Mouse (Mus musculus): ENCODE data around the gene Entpd2. TPM values are rescaled to one million over a fixed set of nuclear protein-coding genes. Genes with fewer than 3 reads are reported as not detected.
A peak's percentile ranks its signal among the peaks of the same experiment; 100 is the strongest.

Entpd2 gene
- polyA plus RNA-seq (2015; fragmentation: Nextera tagmentation; extraction: Ambion mirVana): 6.7 and 7.4 TPM in 2 replicates

DNA sequence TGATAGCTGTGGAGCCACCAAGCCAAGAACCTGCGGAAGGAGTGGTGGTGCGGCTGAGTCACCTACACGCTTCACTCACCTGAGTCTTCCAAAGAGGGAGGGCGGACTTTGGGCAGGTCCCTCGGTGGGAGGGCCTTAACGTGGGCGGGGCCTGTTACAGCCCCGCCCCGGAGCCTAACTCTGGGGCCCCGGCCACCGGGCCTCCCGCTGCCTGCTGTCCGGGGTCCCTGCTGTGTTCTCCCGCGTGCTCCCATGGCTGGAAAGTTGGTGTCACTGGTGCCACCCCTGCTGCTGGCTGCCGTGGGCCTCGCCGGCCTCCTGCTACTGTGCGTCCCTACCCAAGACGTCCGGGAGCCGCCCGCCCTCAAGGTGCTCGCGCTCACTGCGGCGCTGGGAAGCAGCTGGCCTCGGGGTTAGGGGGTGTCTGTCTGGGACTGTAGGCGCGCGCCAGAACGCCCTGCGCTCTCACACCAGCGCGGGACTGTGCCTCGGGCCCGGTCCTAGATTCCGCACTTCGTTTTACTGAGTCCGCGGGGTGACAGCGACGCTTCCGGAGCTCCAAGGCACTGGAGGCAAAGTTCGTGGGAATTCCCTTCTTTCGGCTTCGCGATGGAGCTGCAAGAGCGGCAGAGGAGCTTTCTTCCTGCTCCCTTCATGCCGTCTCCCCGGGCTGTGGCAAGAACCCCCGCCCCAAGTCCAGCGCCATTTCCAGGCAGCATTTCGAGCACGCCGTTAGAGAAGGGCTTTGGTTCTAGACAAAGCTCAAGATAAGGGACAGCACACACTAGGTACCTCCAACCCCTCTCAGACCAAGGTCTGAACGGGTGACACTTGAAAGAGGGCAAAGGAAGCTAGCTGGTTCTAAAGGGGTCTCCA, at the start of gene Entpd2:
Gene Entpd2, plus strand, starts transcription at position 154 of the 876 bp plus-strand sequence.
- Histone ChIP-seq H3K36me3 (ENCODE audit: control insufficient read depth, insufficient read depth, low read length) (no peaks in the 10 kb centered on the region), H3K27me3 (replicated peaks; ENCODE audit: control insufficient read depth, insufficient read depth, low read length) (peaks cover 44% of the 10 kb centered on the region), H3K4me1 (ENCODE audit: control insufficient read depth, insufficient read depth, low read depth, low read length) (peaks cover 22% of the 10 kb centered on the region), H3K27ac (ENCODE audit: low read depth, low read length) (peak within 1 kb of the TSS; percentile 30; the same call in 1 of the 2 replicates), H3K9me3 (ENCODE audit: control insufficient read depth, low read length) (no peaks in the 10 kb centered on the region), H3K4me2 (ENCODE audit: low read length) (peak within 1 kb of the TSS; percentile 73), H3K4me3 (ENCODE audit: low read length) (peak within 1 kb of the TSS; percentile 41), H3K9ac (ENCODE audit: low read depth, low read length) (peak within 1 kb of the TSS; percentile 54)
- no peak; the same call in 1 of the 2 replicates for ATAC-seq
- WGBS: 1% methylated on average over 55 of the region's 57 CpGs

DNA sequence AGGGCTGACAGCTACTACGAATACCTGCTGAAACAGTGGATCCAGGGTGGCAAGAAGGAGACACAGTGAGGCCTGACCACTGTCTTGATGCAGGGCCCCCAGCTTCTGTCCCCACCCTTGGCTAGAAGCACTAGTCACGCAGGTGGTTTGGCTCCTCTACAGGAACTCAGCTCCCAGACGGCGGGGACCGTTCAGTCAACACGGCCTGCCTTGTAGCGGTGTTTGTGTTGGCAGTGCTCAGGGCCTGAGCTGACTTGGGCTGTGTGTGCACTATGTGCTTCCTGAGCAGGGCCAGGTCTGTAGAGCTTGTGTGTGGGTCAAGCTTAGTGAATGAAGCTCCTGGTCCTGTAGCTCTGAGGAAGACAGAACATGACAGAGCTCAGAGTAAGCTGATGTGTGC, 47.5 kb upstream of the Entpd2 start:
- peaks cover 54% of the 10 kb centered on the region for H3K36me3 ChIP-seq (ENCODE audit: control insufficient read depth, insufficient read depth, low read length)
- WGBS: 90% methylated on average over 7 of the region's 7 CpGs
- no peak overlapping the region for H3K4me2 ChIP-seq (ENCODE audit: low read length)
- no peak overlapping the region for H3K4me3 ChIP-seq (ENCODE audit: low read length)
- no peak overlapping the region for H3K27ac ChIP-seq (ENCODE audit: low read depth, low read length)
- no peak overlapping the region for H3K9ac ChIP-seq (ENCODE audit: low read depth, low read length)
- H3K4me1 ChIP-seq (ENCODE audit: control insufficient read depth, insufficient read depth, low read depth, low read length): no peaks in the 10 kb centered on the region
- ATAC-seq: no peak
- no peaks in the 10 kb centered on the region for H3K9me3 ChIP-seq (ENCODE audit: control insufficient read depth, low read length)
- no peaks in the 10 kb centered on the region for H3K27me3 ChIP-seq (replicated peaks; ENCODE audit: control insufficient read depth, insufficient read depth, low read length)

DNA sequence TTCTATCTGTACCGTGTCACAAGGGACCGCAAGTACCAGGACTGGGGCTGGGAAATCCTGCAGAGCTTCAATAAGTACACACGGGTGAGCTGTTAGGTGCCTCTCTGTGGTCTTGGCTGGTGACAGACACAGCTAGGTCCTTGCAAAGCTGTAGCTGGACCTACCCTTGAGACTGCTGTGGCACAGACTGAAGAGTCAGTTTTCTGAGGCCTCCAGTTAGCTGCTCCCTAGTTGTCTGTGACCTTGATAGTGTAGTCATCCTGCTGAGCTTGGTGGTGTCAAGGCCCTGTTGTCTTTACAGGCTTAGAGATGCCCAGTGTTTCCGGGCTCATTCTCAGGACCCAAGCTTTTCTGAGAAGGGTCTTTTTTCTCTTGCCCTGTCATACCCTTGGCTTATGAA, 46.2 kb upstream of the Entpd2 start:
- no peak overlapping the region for H3K4me2 ChIP-seq (ENCODE audit: low read length)
- 98% methylated on average over 4 of the region's 4 CpGs for WGBS
- no peaks in the 10 kb centered on the region for H3K27me3 ChIP-seq (replicated peaks; ENCODE audit: control insufficient read depth, insufficient read depth, low read length)
- no peak overlapping the region for H3K4me3 ChIP-seq (ENCODE audit: low read length)
- H3K4me1 ChIP-seq (ENCODE audit: control insufficient read depth, insufficient read depth, low read depth, low read length): no peaks in the 10 kb centered on the region
- H3K9me3 ChIP-seq (ENCODE audit: control insufficient read depth, low read length): no peaks in the 10 kb centered on the region
- no peak overlapping the region for H3K27ac ChIP-seq (ENCODE audit: low read depth, low read length)
- H3K36me3 ChIP-seq (ENCODE audit: control insufficient read depth, insufficient read depth, low read length): peaks cover 43% of the 10 kb centered on the region
- no peak for ATAC-seq
- H3K9ac ChIP-seq (ENCODE audit: low read depth, low read length): no peak overlapping the region

DNA sequence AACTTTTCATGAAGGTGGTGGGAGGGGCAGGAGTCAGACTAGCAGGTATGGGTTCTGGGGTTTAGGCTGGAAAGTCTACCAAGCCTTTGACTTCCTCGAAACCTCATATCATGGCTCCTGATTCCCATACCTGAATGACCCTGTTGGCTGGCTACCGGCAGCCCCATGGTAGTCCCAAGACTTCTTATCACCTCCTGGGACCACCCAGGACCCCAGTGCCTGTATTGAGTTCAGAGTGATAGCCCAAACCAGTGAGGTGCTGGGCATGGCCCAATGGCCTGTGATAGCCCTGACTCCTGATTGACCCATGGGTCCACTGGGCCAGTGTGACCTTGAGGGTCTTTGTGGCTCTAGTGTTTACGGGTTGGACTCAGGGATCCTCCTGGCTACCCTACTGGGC, 45.0 kb upstream of the Entpd2 start:
- peaks cover 7% of the 10 kb centered on the region for H3K4me1 ChIP-seq (ENCODE audit: control insufficient read depth, insufficient read depth, low read depth, low read length)
- H3K4me3 ChIP-seq (ENCODE audit: low read length): no peak overlapping the region
- H3K9ac ChIP-seq (ENCODE audit: low read depth, low read length): no peak overlapping the region
- no peak overlapping the region for H3K27ac ChIP-seq (ENCODE audit: low read depth, low read length)
- no peak overlapping the region for H3K4me2 ChIP-seq (ENCODE audit: low read length)
- no peaks in the 10 kb centered on the region for H3K27me3 ChIP-seq (replicated peaks; ENCODE audit: control insufficient read depth, insufficient read depth, low read length)
- 98% methylated on average over 3 of the region's 3 CpGs for WGBS
- peaks cover 37% of the 10 kb centered on the region for H3K36me3 ChIP-seq (ENCODE audit: control insufficient read depth, insufficient read depth, low read length)
- H3K9me3 ChIP-seq (ENCODE audit: control insufficient read depth, low read length): no peaks in the 10 kb centered on the region
- no peak for ATAC-seq

DNA sequence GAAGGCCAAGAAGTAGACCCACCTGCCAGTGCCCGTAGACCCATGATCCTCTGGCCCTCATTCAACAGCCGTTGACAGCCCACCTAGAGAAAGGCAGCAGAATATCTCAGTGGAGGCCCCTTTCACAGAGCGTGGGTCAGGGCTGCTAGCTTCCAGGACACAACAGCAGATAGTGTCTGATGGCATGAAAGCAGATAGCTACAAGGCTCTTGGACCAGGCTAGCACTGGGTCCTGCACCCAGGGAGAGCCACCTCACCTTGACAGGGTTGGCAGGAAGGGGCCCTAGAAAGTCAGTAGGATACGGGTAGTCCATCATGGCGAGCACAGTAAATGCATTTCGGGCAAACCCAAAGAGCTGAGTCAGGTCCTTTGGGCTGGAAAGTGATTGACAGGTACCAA, 41.5 kb upstream of the Entpd2 start:
- Histone ChIP-seq H3K9ac (ENCODE audit: low read depth, low read length) (no peak overlapping the region), H3K4me1 (ENCODE audit: control insufficient read depth, insufficient read depth, low read depth, low read length) (peaks cover 18% of the 10 kb centered on the region), H3K27me3 (replicated peaks; ENCODE audit: control insufficient read depth, insufficient read depth, low read length) (no peaks in the 10 kb centered on the region), H3K36me3 (ENCODE audit: control insufficient read depth, insufficient read depth, low read length) (peaks cover 19% of the 10 kb centered on the region), H3K4me3 (ENCODE audit: low read length) (no peak overlapping the region), H3K9me3 (ENCODE audit: control insufficient read depth, low read length) (no peaks in the 10 kb centered on the region), H3K27ac (ENCODE audit: low read depth, low read length) (no peak overlapping the region), H3K4me2 (ENCODE audit: low read length) (no peak overlapping the region)
- 84% methylated on average over 6 of the region's 6 CpGs for WGBS
- no peak for ATAC-seq

DNA sequence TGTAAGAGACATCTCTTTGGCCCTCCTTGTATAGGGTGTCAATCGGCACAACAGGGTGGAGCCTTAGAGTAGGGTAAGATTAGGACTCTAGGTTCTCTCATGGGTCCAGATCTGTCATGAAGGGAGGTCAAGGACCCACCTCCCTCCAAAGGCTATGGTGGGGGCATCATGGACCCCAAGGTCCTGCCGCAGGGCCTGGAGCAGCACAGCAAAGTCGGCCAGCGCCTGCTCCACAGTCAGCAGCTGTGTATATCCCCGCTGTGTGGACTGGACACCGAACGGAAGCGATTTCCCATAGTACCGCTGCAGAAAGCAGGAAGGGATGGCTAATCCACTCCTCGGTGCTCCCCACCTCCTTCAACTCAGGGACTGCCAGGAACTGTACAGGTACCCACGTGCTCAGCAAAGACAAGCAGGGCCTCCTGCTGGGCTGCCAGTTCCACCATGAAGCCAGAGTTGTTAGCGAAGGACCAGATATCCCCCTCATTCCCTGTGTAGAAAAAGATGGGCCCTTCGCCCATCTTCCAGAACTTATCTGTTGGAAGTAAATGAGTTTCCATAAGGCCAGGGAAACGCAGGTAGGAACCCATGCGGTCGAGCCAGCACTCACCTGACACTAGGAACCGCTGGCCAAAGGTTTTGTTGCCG, 40.1 kb upstream of the Entpd2 start:
- H3K4me2 ChIP-seq (ENCODE audit: low read length): peak overlapping the region; percentile 96
- peak overlapping the region; percentile 46 for H3K4me3 ChIP-seq (ENCODE audit: low read length)
- no peaks in the 10 kb centered on the region for H3K9me3 ChIP-seq (ENCODE audit: control insufficient read depth, low read length)
- peak overlapping the region; percentile 70; the same call in 1 of the 2 replicates for H3K9ac ChIP-seq (ENCODE audit: low read depth, low read length)
- peak; percentile 24 for ATAC-seq
- H3K36me3 ChIP-seq (ENCODE audit: control insufficient read depth, insufficient read depth, low read length): peaks cover 12% of the 10 kb centered on the region
- no peak overlapping the region for H3K27ac ChIP-seq (ENCODE audit: low read depth, low read length)
- H3K4me1 ChIP-seq (ENCODE audit: control insufficient read depth, insufficient read depth, low read depth, low read length): peaks cover 18% of the 10 kb centered on the region
- WGBS: 38% methylated on average over 18 of the region's 18 CpGs
- H3K27me3 ChIP-seq (replicated peaks; ENCODE audit: control insufficient read depth, insufficient read depth, low read length): no peaks in the 10 kb centered on the region

DNA sequence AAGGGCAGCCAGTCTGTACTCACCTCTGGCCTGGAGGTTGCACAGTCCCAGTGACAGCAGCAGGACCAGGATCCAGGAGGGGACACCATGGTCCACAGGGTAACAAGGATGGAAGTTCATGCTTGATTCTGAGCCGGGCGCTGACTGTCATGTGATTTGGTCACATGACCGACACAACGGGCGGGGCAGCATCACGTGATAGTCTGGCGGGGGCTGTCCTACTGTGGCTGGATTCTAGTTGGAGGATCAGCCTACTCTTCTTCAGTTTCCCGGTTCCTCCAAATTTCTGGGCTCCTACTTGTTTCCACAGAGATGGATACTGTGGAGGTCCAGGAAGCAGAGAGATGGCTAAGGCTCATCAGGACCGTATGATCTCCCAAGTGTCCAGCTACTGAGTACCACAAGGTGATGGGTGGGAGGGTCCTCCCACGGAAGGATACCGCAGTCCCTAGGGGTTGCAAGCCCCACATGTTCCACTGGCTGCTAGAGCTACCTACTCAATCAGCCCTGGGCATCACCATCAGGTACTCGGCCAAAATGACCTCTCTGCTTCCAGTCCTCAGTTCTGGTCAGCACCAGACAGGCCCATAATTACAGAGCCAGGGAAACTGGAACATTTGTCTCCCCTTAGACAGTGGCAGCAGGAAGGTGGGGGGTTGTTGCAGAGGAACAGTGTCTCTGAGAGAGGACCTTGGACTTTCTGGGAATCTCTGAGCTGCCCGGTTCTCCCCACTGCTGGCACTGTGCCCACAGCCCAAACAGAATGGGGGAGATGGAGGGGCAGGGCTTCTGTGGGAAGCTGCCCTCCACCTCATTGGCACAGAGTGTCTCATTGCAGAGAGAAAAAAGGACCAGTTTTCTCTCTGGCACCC, 39.2 kb upstream of the Entpd2 start, which contains the start of gene Dpp7:
Gene Dpp7, minus strand, starts transcription at position 152 of the 872 bp plus-strand sequence.
- H3K27me3 ChIP-seq (replicated peaks; ENCODE audit: control insufficient read depth, insufficient read depth, low read length): no peaks in the 10 kb centered on the region
- peak; percentile 88 for ATAC-seq
- H3K9ac ChIP-seq (ENCODE audit: low read depth, low read length): peak within 1 kb of the TSS; percentile 70
- H3K36me3 ChIP-seq (ENCODE audit: control insufficient read depth, insufficient read depth, low read length): peaks cover 5% of the 10 kb centered on the region
- peak within 1 kb of the TSS; percentile 96 for H3K4me2 ChIP-seq (ENCODE audit: low read length)
- H3K27ac ChIP-seq (ENCODE audit: low read depth, low read length): no peak within 1 kb of the TSS
- no peaks in the 10 kb centered on the region for H3K9me3 ChIP-seq (ENCODE audit: control insufficient read depth, low read length)
- 6% methylated on average over 13 of the region's 13 CpGs for WGBS
- H3K4me3 ChIP-seq (ENCODE audit: low read length): peak within 1 kb of the TSS; percentile 46
- peaks cover 18% of the 10 kb centered on the region for H3K4me1 ChIP-seq (ENCODE audit: control insufficient read depth, insufficient read depth, low read depth, low read length)

DNA sequence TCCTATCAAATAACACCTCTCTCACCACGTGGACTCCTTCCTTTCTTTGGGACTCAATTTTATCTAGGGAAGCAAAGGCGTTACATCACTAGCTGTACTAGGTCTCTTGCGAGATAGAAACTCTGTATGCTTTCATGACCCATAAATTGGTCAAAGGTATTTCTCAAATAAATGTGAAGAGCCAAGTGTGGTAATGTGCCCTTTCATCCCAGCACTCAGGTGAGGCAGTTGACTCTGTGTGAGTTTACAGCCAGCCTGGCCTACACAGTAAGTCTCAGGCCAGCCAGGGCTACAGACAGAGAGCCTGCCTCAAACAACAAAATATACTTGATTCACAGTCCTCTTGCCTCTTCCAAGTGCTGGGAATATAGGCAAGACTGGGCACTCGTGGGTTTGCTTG, 35.8 kb upstream of the Entpd2 start:
- H3K9ac ChIP-seq (ENCODE audit: low read depth, low read length): no peak overlapping the region
- H3K27ac ChIP-seq (ENCODE audit: low read depth, low read length): no peak overlapping the region
- no peak overlapping the region for H3K4me3 ChIP-seq (ENCODE audit: low read length)
- H3K36me3 ChIP-seq (ENCODE audit: control insufficient read depth, insufficient read depth, low read length): no peaks in the 10 kb centered on the region
- 83% methylated on average over 4 of the region's 4 CpGs for WGBS
- no peak for ATAC-seq
- peaks cover 14% of the 10 kb centered on the region for H3K27me3 ChIP-seq (replicated peaks; ENCODE audit: control insufficient read depth, insufficient read depth, low read length)
- no peak overlapping the region for H3K4me2 ChIP-seq (ENCODE audit: low read length)
- no peaks in the 10 kb centered on the region for H3K9me3 ChIP-seq (ENCODE audit: control insufficient read depth, low read length)
- H3K4me1 ChIP-seq (ENCODE audit: control insufficient read depth, insufficient read depth, low read depth, low read length): peaks cover 18% of the 10 kb centered on the region
